In genomic region chr7:109174949-109175669, GRCm38 (mm10) we compare ENCODE assay signal across 8 mouse cellular contexts. TPM values are rescaled to one million over a fixed set of nuclear protein-coding genes. Genes with fewer than 3 reads are reported as not detected.
A peak's percentile ranks its signal among the peaks of the same experiment; 100 is the strongest.
DNase-seq lines count a peak whose midpoint lies in the region; ATAC-seq and TF ChIP-seq lines count a peak whose summit lies in the region.

Gene Lmo1 (minus strand): TSS chr7:109175207.

- peak within 1 kb of the TSS; percentile 74 for H3K4me2 ChIP-seq in liver, embryonic 11.5 days

- TF ChIP-seq CTCF in spleen, adult 2 months (IDR thresholded peaks at IDR 0.05; ENCODE audit: extremely low read depth, insufficient read depth, insufficient read length, insufficient replicate concordance), result no peak
- TF ChIP-seq CTCF in kidney, adult 2 months (conservative IDR thresholded peaks at IDR 0.05; ENCODE audit: insufficient read depth, insufficient read length, low read depth, low read length), result no peak
- no peak for TF ChIP-seq CTCF in olfactory bulb, adult 2 months (IDR thresholded peaks at IDR 0.05; ENCODE audit: insufficient read depth, low read depth, low read length)

- no peaks in the 10 kb centered on the region for H3K9me3 ChIP-seq in liver, embryonic 11.5 days (ENCODE audit: control insufficient read depth, low read length)

- H3K9ac ChIP-seq in liver, embryonic 11.5 days (ENCODE audit: low read depth, low read length), result peak within 1 kb of the TSS; percentile 48; the same call in 1 of the 2 replicates

- H3K27me3 ChIP-seq in spleen, adult 2 months (ENCODE audit: control insufficient read depth, insufficient read depth, low read length), result peaks cover 7% of the 10 kb centered on the region
- H3K27me3 ChIP-seq in kidney, adult 2 months (replicated peaks; ENCODE audit: control insufficient read depth, insufficient read depth, low read length), result no peaks in the 10 kb centered on the region
- peaks cover 57% of the 10 kb centered on the region for H3K27me3 ChIP-seq in liver, embryonic 11.5 days (replicated peaks; ENCODE audit: control insufficient read depth, insufficient read depth, low read length)

- no peak for DNase-seq in spleen, adult 2 months (ENCODE audit: low read depth in 1 of 2, low spot score in 2 of 2)
- no peak for DNase-seq in spleen, postnatal 36 days (ENCODE audit: low spot score in 2 of 2)
- DNase-seq in cerebellum, adult 9-11 months, result peak; percentile 51
- no peak for DNase-seq in gonadal fat pad, adult 2 months (ENCODE audit: low read depth)
- DNase-seq in kidney, adult 2 months, result peak; percentile 37
- no peak for DNase-seq in liver, embryonic 11.5 days (ENCODE audit: low spot score)
- DNase-seq in spleen, postnatal 10 days (ENCODE audit: low spot score in 2 of 2), result no peak

- TF ChIP-seq POLR2A in spleen, adult 2 months (IDR thresholded peaks at IDR 0.05; ENCODE audit: low read depth, low read length), result no peak
- no peak for TF ChIP-seq POLR2A in kidney, adult 2 months (IDR thresholded peaks at IDR 0.05; ENCODE audit: low read depth, low read length)
- no peak for TF ChIP-seq POLR2A in olfactory bulb, adult 2 months (IDR thresholded peaks at IDR 0.05; ENCODE audit: insufficient read depth, low read depth, low read length)

- 2% methylated on average over 58 of the region's 67 CpGs for WGBS in spleen, adult 2 months
- WGBS in kidney, adult 2 months, result 1% methylated on average over 67 of the region's 67 CpGs
- WGBS in liver, embryonic 11.5 days, result 1% methylated on average over 60 of the region's 67 CpGs
- under 1% methylated on average over 64 of the region's 67 CpGs for WGBS in olfactory bulb, adult 2 months

- H3K4me1 ChIP-seq in spleen, adult 2 months (ENCODE audit: control insufficient read depth, insufficient read depth, insufficient read length), result no peaks in the 10 kb centered on the region
- H3K4me1 ChIP-seq in kidney, adult 2 months (ENCODE audit: control insufficient read depth, insufficient read depth, low read length), result no peaks in the 10 kb centered on the region
- H3K4me1 ChIP-seq in liver, embryonic 11.5 days (replicated peaks; ENCODE audit: control insufficient read depth, insufficient read depth, low read length), result no peaks in the 10 kb centered on the region
- H3K4me1 ChIP-seq in olfactory bulb, adult 2 months (ENCODE audit: control insufficient read depth, insufficient read depth, low read length), result peaks cover 3% of the 10 kb centered on the region

- no peak within 1 kb of the TSS for H3K27ac ChIP-seq in spleen, adult 2 months (ENCODE audit: insufficient read depth, low read length)
- no peak within 1 kb of the TSS for H3K27ac ChIP-seq in kidney, adult 2 months (ENCODE audit: insufficient read depth, low read depth, low read length)
- no peak within 1 kb of the TSS for H3K27ac ChIP-seq in liver, embryonic 11.5 days (ENCODE audit: low read depth, low read length)
- no peak within 1 kb of the TSS for H3K27ac ChIP-seq in olfactory bulb, adult 2 months (ENCODE audit: insufficient read depth, low read depth, low read length)

- 0 out of 2 replicates have a peak within 1 kb of the TSS, but pooled peaks have one; percentile 8 for H3K4me3 ChIP-seq in spleen, adult 2 months (ENCODE audit: extremely low read depth, insufficient read depth, insufficient read length)
- peak within 1 kb of the TSS; percentile 64 for H3K4me3 ChIP-seq in kidney, adult 2 months (ENCODE audit: insufficient read depth, low read depth, low read length)
- peak within 1 kb of the TSS; percentile 51 for H3K4me3 ChIP-seq in liver, embryonic 11.5 days (ENCODE audit: low read depth, low read length)
- peak within 1 kb of the TSS; percentile 49 for H3K4me3 ChIP-seq in olfactory bulb, adult 2 months (ENCODE audit: insufficient read depth, low read depth, low read length)

- H3K36me3 ChIP-seq in spleen, adult 2 months (ENCODE audit: control insufficient read depth, insufficient read depth, low read length), result no peaks in the 10 kb centered on the region
- no peaks in the 10 kb centered on the region for H3K36me3 ChIP-seq in kidney, adult 2 months (ENCODE audit: control insufficient read depth, insufficient read depth, low read length)
- H3K36me3 ChIP-seq in liver, embryonic 11.5 days (ENCODE audit: control insufficient read depth, insufficient read depth, low read length), result no peaks in the 10 kb centered on the region

- ATAC-seq in liver, embryonic 11.5 days (replicated peaks; ENCODE audit: low FRiP score), result peak; percentile 48

RNA-seq across cellular contexts. Expression of gene Lmo1, which starts in this region (rescaled TPM):
- 0.89 and 2.4 TPM in 2 replicates for polyA plus RNA-seq in spleen, adult 2 months (2012; rRNA removed)
- polyA plus RNA-seq in gonadal fat pad, adult 2 months (2012; rRNA removed), result 43.2 and 49.7 TPM in 2 replicates
- 8.5 and 9.6 TPM in 2 replicates for polyA plus RNA-seq in kidney, adult 2 months (2012; rRNA removed)
- 5.3 and 5.6 TPM in 2 replicates for polyA plus RNA-seq in liver, embryonic 11.5 days (2014; fragmentation: Nextera tagmentation; extraction: Ambion mirVana)
- not detected in 2 replicates for polyA plus RNA-seq in olfactory bulb, adult 2 months (2012; ENCODE audit: insufficient read depth, insufficient read length, low replicate concordance, missing spikeins)

Comparison
In these comparisons a context has a peak if more than half of its experiments do, and no peak if none do; other contexts are left out.
1. DNase-seq: peak in cerebellum, adult 9-11 months (single experiment) and kidney, adult 2 months (single experiment); none in spleen, adult 2 months (0 of 2), spleen, postnatal 36 days (0 of 2), gonadal fat pad, adult 2 months (single experiment), liver, embryonic 11.5 days (single experiment) and spleen, postnatal 10 days (0 of 2).
2. H3K4me3 ChIP-seq: peak in every context shown above with its lines; median percentile 64 in kidney, adult 2 months; 51 in liver, embryonic 11.5 days; 49 in olfactory bulb, adult 2 months; 8 in spleen, adult 2 months.